19 mouse cellular contexts compared by ENCODE assay signal in the genomic region with DNA sequence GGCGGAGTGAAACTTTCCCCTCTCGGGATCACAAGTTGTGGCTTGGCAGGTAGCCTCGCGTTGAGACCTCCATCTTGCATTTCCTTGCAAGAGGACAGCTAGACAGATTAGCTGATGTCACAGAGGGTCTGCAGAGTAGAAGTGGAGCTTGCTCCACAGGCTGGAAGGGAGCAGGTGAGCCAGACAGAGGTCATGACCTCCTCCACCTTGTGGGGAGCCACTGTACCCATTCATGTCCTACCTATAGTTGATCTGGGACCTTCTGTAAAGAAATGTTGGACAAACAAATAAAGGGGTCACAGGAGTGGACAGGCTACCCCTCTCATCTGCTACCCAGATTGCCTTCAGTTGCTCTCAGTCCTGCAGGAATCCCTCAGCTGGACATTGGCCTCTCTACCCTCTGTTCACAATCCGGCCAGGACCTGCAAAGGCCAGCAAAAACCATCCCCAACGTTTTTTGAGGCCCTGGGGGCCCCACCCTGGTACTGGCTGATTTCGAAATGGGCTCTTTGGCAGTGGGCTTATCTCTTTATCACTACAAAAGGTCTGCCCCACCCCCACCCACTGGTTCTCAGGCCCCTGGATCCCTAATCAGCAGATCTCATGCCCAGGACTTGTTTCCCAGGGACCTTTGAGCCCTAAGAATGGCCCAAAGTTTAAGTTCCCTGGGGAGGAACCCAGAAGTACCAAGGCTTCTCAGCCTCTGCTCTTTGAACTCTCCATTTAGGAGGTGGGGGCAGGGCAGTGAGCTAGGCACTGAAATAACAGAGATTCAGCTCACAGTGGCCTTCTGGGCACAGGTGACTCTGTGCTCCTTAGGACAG. TPM values are rescaled to one million over a fixed set of nuclear protein-coding genes. Genes with fewer than 3 reads are reported as not detected.
DNase-seq lines count a peak whose midpoint lies in the region; ATAC-seq and TF ChIP-seq lines count a peak whose summit lies in the region.
"Had no signal": no experiment of that assay in that cellular context is flagged by ENCODE, and none has a peak within 500 bp of the region (broad histone marks: within the 10 kb centered on the region; RNA-seq: fewer than 3 reads in every experiment).

No protein-coding gene starts in this region.

- TF ChIP-seq CTCF in stomach, postnatal 0 days (IDR thresholded peaks at IDR 0.05; ENCODE audit: low read depth), result no peak
- TF ChIP-seq CTCF in hindbrain, postnatal 0 days (IDR thresholded peaks at IDR 0.05; ENCODE audit: low read depth), result no peak

- H3K27me3 ChIP-seq in liver, embryonic 11.5 days (replicated peaks; ENCODE audit: control insufficient read depth, insufficient read depth, low read length), result peaks cover 26% of the 10 kb centered on the region
- no peaks in the 10 kb centered on the region; the same call in 1 of the 2 replicates for H3K27me3 ChIP-seq in stomach, postnatal 0 days (ENCODE audit: control insufficient read depth, insufficient read depth, low read length)
- H3K27me3 ChIP-seq in hindbrain, postnatal 0 days (ENCODE audit: insufficient read depth, low read length), result no peaks in the 10 kb centered on the region
- H3K27me3 ChIP-seq: forebrain, embryonic 13.5 days; midbrain, embryonic 15.5 days had no signal

- H3K9ac ChIP-seq in liver, embryonic 11.5 days (ENCODE audit: low read depth, low read length), result peak overlapping the region; percentile 13
- no peak overlapping the region for H3K9ac ChIP-seq in stomach, postnatal 0 days (ENCODE audit: low read length)
- H3K9ac ChIP-seq in hindbrain, postnatal 0 days (replicated peaks; ENCODE audit: low read length), result no peak overlapping the region
- H3K9ac ChIP-seq: forebrain, embryonic 13.5 days; limb, embryonic 12.5 days; midbrain, embryonic 15.5 days had no signal

- H3K9me3 ChIP-seq in liver, embryonic 11.5 days (ENCODE audit: control insufficient read depth, low read length), result no peaks in the 10 kb centered on the region
- H3K9me3 ChIP-seq in stomach, postnatal 0 days (ENCODE audit: control insufficient read depth, low read length), result no peaks in the 10 kb centered on the region
- no peaks in the 10 kb centered on the region for H3K9me3 ChIP-seq in hindbrain, postnatal 0 days (ENCODE audit: low read length)
- H3K9me3 ChIP-seq: forebrain, embryonic 13.5 days; limb, embryonic 12.5 days; midbrain, embryonic 15.5 days had no signal

- peak; percentile 55 for ATAC-seq in liver, embryonic 11.5 days (replicated peaks; ENCODE audit: low FRiP score)
- ATAC-seq in stomach, postnatal 0 days (ENCODE audit: low FRiP score, low TSS enrichment), result no peak
- no peak for ATAC-seq in hindbrain, postnatal 0 days
- ATAC-seq: forebrain, embryonic 13.5 days; midbrain, embryonic 15.5 days had no signal

- WGBS in liver, embryonic 11.5 days, result 45% methylated on average over 7 of the region's 7 CpGs
- WGBS in stomach, postnatal 0 days, result 46% methylated on average over 7 of the region's 7 CpGs
- WGBS in hindbrain, postnatal 0 days, result 66% methylated on average over 7 of the region's 7 CpGs

- no peak overlapping the region for H3K4me3 ChIP-seq in liver, embryonic 11.5 days (ENCODE audit: low read depth, low read length)
- H3K4me3 ChIP-seq in stomach, postnatal 0 days (ENCODE audit: low read depth, low read length), result no peak overlapping the region
- no peak overlapping the region for H3K4me3 ChIP-seq in hindbrain, postnatal 0 days (ENCODE audit: low read length)
- H3K4me3 ChIP-seq: forebrain, embryonic 13.5 days; limb, embryonic 12.5 days; midbrain, embryonic 15.5 days had no signal

- peak overlapping the region; percentile 36 for H3K27ac ChIP-seq in liver, embryonic 11.5 days (ENCODE audit: low read depth, low read length)
- H3K27ac ChIP-seq in stomach, postnatal 0 days (replicated peaks), result no peak overlapping the region
- no peak overlapping the region for H3K27ac ChIP-seq in hindbrain, postnatal 0 days
- H3K27ac ChIP-seq: forebrain, embryonic 13.5 days; limb, embryonic 12.5 days; midbrain, embryonic 15.5 days had no signal

- DNase-seq in testis, postnatal 10 days (ENCODE audit: low spot score), result peak; percentile 35
- DNase-seq in testis, postnatal 14 days (ENCODE audit: low spot score), result no peak
- DNase-seq in kidney, adult 9 months, result peak; percentile 92
- no peak for DNase-seq in liver, embryonic 11.5 days (ENCODE audit: low spot score)
- DNase-seq in right cerebral cortex, postnatal 14 days, result no peak
- DNase-seq in stomach, postnatal 0 days (ENCODE audit: low spot score), result no peak
- no peak for DNase-seq in hindbrain, postnatal 0 days (ENCODE audit: low spot score)
- DNase-seq: adrenal gland, adult 2 months; cerebellum, postnatal 36 days; gastrocnemius, postnatal 14 days; layer of hippocampus, postnatal 36 days; lung, postnatal 14 days; thymus, postnatal 25 days had no signal

- peaks cover 64% of the 10 kb centered on the region for H3K4me1 ChIP-seq in liver, embryonic 11.5 days (replicated peaks; ENCODE audit: control insufficient read depth, insufficient read depth, low read length)
- no peaks in the 10 kb centered on the region for H3K4me1 ChIP-seq in stomach, postnatal 0 days (replicated peaks; ENCODE audit: control insufficient read depth, insufficient read depth)
- H3K4me1 ChIP-seq in hindbrain, postnatal 0 days (ENCODE audit: insufficient read depth, low read length), result peaks cover 16% of the 10 kb centered on the region

- H3K4me2 ChIP-seq in liver, embryonic 11.5 days, result peak overlapping the region; percentile 48
- H3K4me2 ChIP-seq in stomach, postnatal 0 days (replicated peaks; ENCODE audit: low read depth), result no peak overlapping the region
- H3K4me2 ChIP-seq in hindbrain, postnatal 0 days (ENCODE audit: low read depth, low read length), result no peak overlapping the region
- H3K4me2 ChIP-seq: forebrain, embryonic 13.5 days; limb, embryonic 12.5 days; midbrain, embryonic 15.5 days had no signal

- TF ChIP-seq EP300 in stomach, postnatal 0 days (optimal IDR thresholded peaks at IDR 0.05), result no peak

- H3K36me3 ChIP-seq in liver, embryonic 11.5 days (ENCODE audit: control insufficient read depth, insufficient read depth, low read length), result no peaks in the 10 kb centered on the region
- no peaks in the 10 kb centered on the region for H3K36me3 ChIP-seq in stomach, postnatal 0 days (ENCODE audit: control insufficient read depth, insufficient read depth, low read length)
- H3K36me3 ChIP-seq in hindbrain, postnatal 0 days (ENCODE audit: insufficient read depth, low read length), result no peaks in the 10 kb centered on the region
- H3K36me3 ChIP-seq: limb, embryonic 12.5 days; midbrain, embryonic 15.5 days had no signal

RNA-seq across cellular contexts. Expression of gene Nrarp, which starts 5.5 kb away (rescaled TPM):
- 6.5 and 7.6 TPM in 2 replicates for polyA plus RNA-seq in liver, embryonic 11.5 days (2014; fragmentation: Nextera tagmentation; extraction: Ambion mirVana)
- 25.3 and 25.6 TPM in 2 replicates for polyA plus RNA-seq in stomach, postnatal 0 days (2015; fragmentation: Nextera tagmentation; extraction: Ambion mirVana)
- total RNA-seq in hindbrain, postnatal 0 days (2014; rRNA removed), result 50.8 and 58.0 TPM in 2 replicates
- polyA plus RNA-seq in hindbrain, postnatal 0 days (2015; fragmentation: Nextera tagmentation; extraction: Ambion mirVana), result 14.2 and 14.7 TPM in 2 replicates

RNA-seq across cellular contexts. Expression of gene Tor4a, which starts 21.6 kb away (rescaled TPM):
- polyA plus RNA-seq in liver, embryonic 11.5 days (2014; fragmentation: Nextera tagmentation; extraction: Ambion mirVana), result 12.1 and 13.1 TPM in 2 replicates
- 13.1 and 13.7 TPM in 2 replicates for polyA plus RNA-seq in stomach, postnatal 0 days (2015; fragmentation: Nextera tagmentation; extraction: Ambion mirVana)
- 4.0 and 4.7 TPM in 2 replicates for total RNA-seq in hindbrain, postnatal 0 days (2014; rRNA removed)
- polyA plus RNA-seq in hindbrain, postnatal 0 days (2015; fragmentation: Nextera tagmentation; extraction: Ambion mirVana), result 1.2 and 1.9 TPM in 2 replicates

RNA-seq across cellular contexts. Expression of gene Nelfb, which starts 36.2 kb away (rescaled TPM):
- polyA plus RNA-seq in liver, embryonic 11.5 days (2014; fragmentation: Nextera tagmentation; extraction: Ambion mirVana), result 85.3 and 86.3 TPM in 2 replicates
- polyA plus RNA-seq in stomach, postnatal 0 days (2015; fragmentation: Nextera tagmentation; extraction: Ambion mirVana), result 58.6 and 59.1 TPM in 2 replicates
- total RNA-seq in hindbrain, postnatal 0 days (2014; rRNA removed), result 90.3 and 117 TPM in 2 replicates
- 82.0 and 82.8 TPM in 2 replicates for polyA plus RNA-seq in hindbrain, postnatal 0 days (2015; fragmentation: Nextera tagmentation; extraction: Ambion mirVana)

RNA-seq across cellular contexts. Expression of gene Stpg3, which starts 39.4 kb away (rescaled TPM):
- 0.29 TPM in 1 of 2 replicates, not detected in the other for polyA plus RNA-seq in liver, embryonic 11.5 days (2014; fragmentation: Nextera tagmentation; extraction: Ambion mirVana)
- not detected in 2 replicates for polyA plus RNA-seq in stomach, postnatal 0 days (2015; fragmentation: Nextera tagmentation; extraction: Ambion mirVana)
- total RNA-seq in hindbrain, postnatal 0 days (2014; rRNA removed), result not detected in 2 replicates
- polyA plus RNA-seq in hindbrain, postnatal 0 days (2015; fragmentation: Nextera tagmentation; extraction: Ambion mirVana), result not detected in 2 replicates
- total RNA-seq: adrenal gland, adult 2 months; gastrocnemius, postnatal 14 days; layer of hippocampus, postnatal 36 days had no signal
- polyA plus RNA-seq: adrenal gland, adult 2 months; embryonic facial prominence, embryonic 14.5 days; forebrain, embryonic 13.5 days; heart, postnatal 0 days; limb, embryonic 12.5 days; midbrain, embryonic 15.5 days; neural tube, embryonic 14.5 days had no signal

RNA-seq across cellular contexts. Expression of gene Fam166a, which starts 43.5 kb away (rescaled TPM):
- 0.45 TPM in 2 replicates for polyA plus RNA-seq in liver, embryonic 11.5 days (2014; fragmentation: Nextera tagmentation; extraction: Ambion mirVana)
- 0.92 TPM in 1 of 2 replicates, not detected in the other for polyA plus RNA-seq in stomach, postnatal 0 days (2015; fragmentation: Nextera tagmentation; extraction: Ambion mirVana)
- total RNA-seq in hindbrain, postnatal 0 days (2014; rRNA removed), result not detected in 2 replicates
- 0.42 TPM in 1 of 2 replicates, not detected in the other for polyA plus RNA-seq in hindbrain, postnatal 0 days (2015; fragmentation: Nextera tagmentation; extraction: Ambion mirVana)
- total RNA-seq: adrenal gland, adult 2 months; gastrocnemius, postnatal 14 days; layer of hippocampus, postnatal 36 days had no signal
- polyA plus RNA-seq: embryonic facial prominence, embryonic 14.5 days; forebrain, embryonic 13.5 days; heart, postnatal 0 days; limb, embryonic 12.5 days had no signal

Comparison
In these comparisons a context has a peak if more than half of its experiments do, and no peak if none do; other contexts are left out.
1. DNase-seq: peak in testis, postnatal 10 days (single experiment) and kidney, adult 9 months (single experiment); none in testis, postnatal 14 days (single experiment), liver, embryonic 11.5 days (single experiment), right cerebral cortex, postnatal 14 days (single experiment), stomach, postnatal 0 days (single experiment) and hindbrain, postnatal 0 days (single experiment).